Mouse (Mus musculus) neural tube, embryonic 14.5 days (tissue): ENCODE data around the gene Dync1i2. TPM values are rescaled to one million over a fixed set of nuclear protein-coding genes. Genes with fewer than 3 reads are reported as not detected.
A peak's percentile ranks its signal among the peaks of the same experiment; 100 is the strongest.

Source experiments
- ATAC-seq: fragments of 200-750 bp; cut with Nextera tagmentation; 2 replicates; pipeline ENCODE4 v1.8.0; 2017; ENCODE audit warnings: low read depth, mild to moderate bottlenecking, moderate TSS enrichment, moderate library complexity
- H3K27ac ChIP-seq: fragments of 300-500 bp; sonication (generic); 2 replicates; pipeline ENCODE4 v1.5.1; 2014; ENCODE audit warnings: low read depth, mild to moderate bottlenecking, control low read depth, low read length, moderate library complexity, mixed read lengths
- H3K27me3 ChIP-seq: fragments of 300-500 bp; sonication (generic); 2 replicates; pipeline ENCODE4 v1.6.1; 2014; ENCODE audit warnings: low read length; ENCODE audit not compliant: control insufficient read depth, insufficient read depth
- H3K36me3 ChIP-seq: fragments of 300-500 bp; sonication (generic); 2 replicates; pipeline ENCODE4 v1.6.1; 2014; ENCODE audit warnings: low read length, mixed read lengths; ENCODE audit not compliant: control insufficient read depth, insufficient read depth
- H3K4me1 ChIP-seq: fragments of 300-500 bp; sonication (generic); 2 replicates; pipeline ENCODE4 v1.6.1; 2014; ENCODE audit warnings: low read length; ENCODE audit not compliant: control insufficient read depth, insufficient read depth
- H3K4me2 ChIP-seq: fragments of 300-500 bp; sonication (generic); 2 replicates; pipeline ENCODE4 v1.6.1; 2014; ENCODE audit warnings: mild to moderate bottlenecking, low read depth, low read length, control low read depth
- H3K4me3 ChIP-seq: fragments of 300-500 bp; sonication (generic); 2 replicates; pipeline ENCODE4 v1.5.1; 2014; ENCODE audit warnings: low read depth, low read length, control low read depth, mixed read lengths
- H3K9ac ChIP-seq: fragments of 300-500 bp; sonication (generic); replicated peaks from 2 replicates; pipeline ENCODE4 v1.6.1; 2014; ENCODE audit warnings: low read depth, mild to moderate bottlenecking, control low read depth, low read length, mixed read lengths
- H3K9me3 ChIP-seq: fragments of 300-500 bp; sonication (generic); 2 replicates; pipeline ENCODE4 v1.6.1; 2016; ENCODE audit warnings: low read length; ENCODE audit not compliant: control insufficient read depth
- WGBS: fragments of 180-500 bp; shearing (Covaris S2); extraction: QIAGEN DNeasy Blood & Tissue Kit; methylation state at CpG from one replicate; pipeline ENCODE4 v1.1.7; 2014; 5-methylcytosine and 5-hydroxymethylcytosine counted together
- polyA plus RNA-seq: library from polyadenylated mRNA; unstranded; fragments of >200 nt; fragmentation: Nextera tagmentation; extraction: Ambion mirVana; gene quantifications from 2 replicates; pipeline ENCODE4 v1.2.1, GENCODE M21; 2014

Dync1i2 gene
- polyA plus RNA-seq, 1 experiment from 2014 or later, result 229 TPM

DNA sequence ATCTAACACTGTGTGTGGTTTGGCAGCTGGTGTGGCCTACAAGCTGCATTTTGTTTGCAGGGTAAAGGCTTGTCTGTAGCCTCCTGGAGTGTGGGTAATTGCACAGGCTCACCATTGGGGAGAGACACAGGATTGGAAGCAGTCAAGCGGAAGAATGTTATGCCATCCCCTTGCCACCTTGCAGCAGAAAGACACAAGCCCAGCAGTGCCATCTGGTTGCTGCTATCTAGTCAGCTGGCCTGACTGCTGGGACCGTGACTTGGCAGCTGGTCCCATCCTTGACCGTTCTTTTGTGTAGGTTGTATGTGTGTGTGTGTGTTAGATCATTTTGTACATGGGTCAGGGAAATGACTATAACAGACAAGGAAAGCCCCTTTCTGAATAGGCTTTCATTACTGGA, 33.9 kb downstream of the Dync1i2 start:
- H3K27ac ChIP-seq, result peak overlapping the region; percentile 60
- H3K4me1 ChIP-seq, result peaks cover 14% of the 10 kb centered on the region; the same call in 1 of the 2 replicates
- H3K4me3 ChIP-seq, result no peak overlapping the region
- no peaks in the 10 kb centered on the region for H3K27me3 ChIP-seq
- no peak overlapping the region for H3K9ac ChIP-seq
- peaks cover 36% of the 10 kb centered on the region for H3K36me3 ChIP-seq
- ATAC-seq, result peak; percentile 92
- no peak overlapping the region for H3K4me2 ChIP-seq
- 29% methylated on average over 3 of the region's 3 CpGs for WGBS
- no peaks in the 10 kb centered on the region for H3K9me3 ChIP-seq

DNA sequence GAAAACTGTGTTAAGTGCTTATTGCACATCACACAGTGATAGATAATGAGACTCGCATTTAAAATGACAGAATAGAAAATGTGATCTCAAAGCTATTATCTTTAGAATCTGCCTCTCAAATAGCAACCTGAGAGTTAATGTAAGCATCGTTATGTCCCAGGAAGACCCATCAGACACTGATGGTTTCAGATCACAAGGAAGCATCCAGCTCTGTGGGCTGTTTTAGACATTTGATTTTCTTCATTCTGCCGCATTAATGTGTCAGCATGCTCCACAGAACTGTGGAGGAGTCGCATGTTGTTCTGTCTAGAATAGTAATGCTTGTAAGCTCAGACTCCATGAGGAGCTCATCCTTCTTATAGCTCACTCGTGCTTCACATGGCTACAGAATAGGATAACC, 34.6 kb downstream of the Dync1i2 start:
- Histone ChIP-seq H3K4me2 (no peak overlapping the region), H3K9ac (no peak overlapping the region), H3K4me1 (peaks cover 14% of the 10 kb centered on the region; the same call in 1 of the 2 replicates), H3K36me3 (peaks cover 38% of the 10 kb centered on the region), H3K27me3 (no peaks in the 10 kb centered on the region), H3K9me3 (no peaks in the 10 kb centered on the region), H3K27ac (peak overlapping the region; percentile 35; the same call in 1 of the 2 replicates), H3K4me3 (no peak overlapping the region)
- ATAC-seq, result no peak
- 67% methylated on average over 5 of the region's 5 CpGs for WGBS

DNA sequence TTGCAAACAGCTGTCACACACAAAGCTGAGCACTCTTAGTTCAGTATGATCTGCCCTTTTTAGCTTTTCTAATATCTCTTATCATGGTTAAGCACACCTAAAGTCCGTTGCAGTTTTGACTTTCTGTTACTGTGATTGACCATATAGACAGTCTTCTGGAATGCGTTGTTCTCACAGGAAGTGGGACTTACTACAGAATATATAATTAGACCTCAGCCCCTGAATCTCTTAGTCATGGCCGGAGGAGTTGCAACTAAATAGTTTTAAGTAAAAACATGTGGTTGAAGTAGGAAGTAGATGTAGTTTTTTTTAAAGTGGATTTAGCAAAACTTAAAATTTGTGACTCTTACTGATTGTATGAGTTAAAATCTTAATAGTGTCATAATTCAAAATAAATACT, 36.6 kb downstream of the Dync1i2 start:
- H3K4me1 ChIP-seq, result peaks cover 14% of the 10 kb centered on the region; the same call in 1 of the 2 replicates
- no peak overlapping the region for H3K4me3 ChIP-seq
- H3K27ac ChIP-seq, result no peak overlapping the region
- no peak overlapping the region for H3K4me2 ChIP-seq
- H3K9ac ChIP-seq, result no peak overlapping the region
- peaks cover 57% of the 10 kb centered on the region for H3K36me3 ChIP-seq
- no peaks in the 10 kb centered on the region for H3K9me3 ChIP-seq
- 91% methylated on average over 3 of the region's 3 CpGs for WGBS
- H3K27me3 ChIP-seq, result no peaks in the 10 kb centered on the region
- ATAC-seq, result no peak

DNA sequence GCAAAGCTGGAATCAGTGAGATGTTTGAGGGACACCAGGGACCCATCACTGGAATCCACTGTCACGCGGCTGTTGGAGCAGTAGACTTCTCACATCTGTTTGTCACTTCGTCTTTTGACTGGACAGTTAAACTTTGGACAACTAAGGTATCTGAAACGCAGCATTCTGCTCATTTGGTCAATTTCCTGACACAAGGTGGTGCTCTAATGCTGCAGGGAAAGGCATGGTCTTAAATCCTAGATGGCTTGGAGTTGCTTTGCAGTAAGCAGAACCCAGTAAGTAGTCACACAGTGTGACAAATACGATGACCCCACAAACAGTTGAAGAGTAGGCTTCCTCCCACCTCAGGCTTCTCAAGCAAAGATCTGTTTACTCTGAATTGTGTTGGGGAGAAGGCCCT, 39.3 kb downstream of the Dync1i2 start:
- H3K4me2 ChIP-seq, result no peak overlapping the region
- peaks cover 72% of the 10 kb centered on the region for H3K36me3 ChIP-seq
- WGBS, result 77% methylated on average over 5 of the region's 5 CpGs
- H3K9ac ChIP-seq, result no peak overlapping the region
- no peaks in the 10 kb centered on the region for H3K9me3 ChIP-seq
- no peak overlapping the region for H3K4me3 ChIP-seq
- H3K27me3 ChIP-seq, result no peaks in the 10 kb centered on the region
- H3K4me1 ChIP-seq, result 0 out of 2 replicates have a peak, but pooled peaks cover 4% of the 10 kb centered on the region
- no peak overlapping the region for H3K27ac ChIP-seq
- no peak for ATAC-seq

DNA sequence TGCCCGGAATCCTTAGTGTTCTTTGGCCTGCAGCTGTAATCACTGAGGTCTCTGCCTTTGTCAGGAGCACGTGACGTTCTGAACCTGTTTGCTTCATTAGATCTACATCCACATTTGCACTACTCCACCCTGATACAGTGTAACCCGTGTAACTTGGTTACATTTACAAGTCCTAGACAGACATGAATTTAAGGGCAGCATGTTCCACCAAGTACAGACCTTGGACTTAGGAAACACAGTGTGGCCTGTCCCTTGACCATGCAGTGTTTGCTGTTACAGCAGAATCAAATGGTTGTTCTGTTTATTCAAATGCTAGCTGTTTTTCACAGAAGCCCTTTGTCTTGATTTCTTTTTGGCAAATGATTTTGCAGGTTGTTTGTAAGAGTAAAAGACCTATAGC, 43.3 kb downstream of the Dync1i2 start:
- no peaks in the 10 kb centered on the region for H3K9me3 ChIP-seq
- H3K4me3 ChIP-seq, result no peak overlapping the region
- no peaks in the 10 kb centered on the region for H3K4me1 ChIP-seq
- WGBS, result 91% methylated on average over 4 of the region's 4 CpGs
- H3K4me2 ChIP-seq, result no peak overlapping the region
- no peaks in the 10 kb centered on the region for H3K27me3 ChIP-seq
- H3K36me3 ChIP-seq, result peaks cover 62% of the 10 kb centered on the region
- no peak for ATAC-seq
- H3K9ac ChIP-seq, result no peak overlapping the region
- no peak overlapping the region for H3K27ac ChIP-seq

DNA sequence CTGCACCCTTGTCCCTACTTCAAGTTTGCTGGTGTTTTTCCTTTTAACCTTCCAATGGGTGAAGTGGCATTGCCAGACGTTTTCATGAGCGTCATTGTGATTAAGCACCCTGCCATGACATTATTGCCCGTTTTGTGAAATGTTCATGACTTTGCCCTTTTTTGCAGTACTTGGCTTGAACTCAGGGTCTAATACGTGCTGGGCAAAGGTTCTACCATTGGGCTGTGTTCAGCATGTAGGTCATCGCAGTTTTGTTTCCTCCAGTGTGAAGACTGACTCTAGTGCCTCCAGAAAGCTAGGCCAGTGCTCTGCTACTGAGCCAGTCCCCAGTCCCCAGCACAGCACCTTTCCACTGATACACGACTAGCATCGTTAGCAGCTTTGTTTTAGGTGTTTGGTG, 45.1 kb downstream of the Dync1i2 start:
- ATAC-seq, result no peak
- Histone ChIP-seq H3K27me3 (no peaks in the 10 kb centered on the region), H3K4me1 (no peaks in the 10 kb centered on the region), H3K9me3 (no peaks in the 10 kb centered on the region), H3K4me3 (no peak overlapping the region), H3K27ac (no peak overlapping the region), H3K9ac (no peak overlapping the region), H3K36me3 (peaks cover 53% of the 10 kb centered on the region), H3K4me2 (no peak overlapping the region)
- 88% methylated on average over 7 of the region's 7 CpGs for WGBS

DNA sequence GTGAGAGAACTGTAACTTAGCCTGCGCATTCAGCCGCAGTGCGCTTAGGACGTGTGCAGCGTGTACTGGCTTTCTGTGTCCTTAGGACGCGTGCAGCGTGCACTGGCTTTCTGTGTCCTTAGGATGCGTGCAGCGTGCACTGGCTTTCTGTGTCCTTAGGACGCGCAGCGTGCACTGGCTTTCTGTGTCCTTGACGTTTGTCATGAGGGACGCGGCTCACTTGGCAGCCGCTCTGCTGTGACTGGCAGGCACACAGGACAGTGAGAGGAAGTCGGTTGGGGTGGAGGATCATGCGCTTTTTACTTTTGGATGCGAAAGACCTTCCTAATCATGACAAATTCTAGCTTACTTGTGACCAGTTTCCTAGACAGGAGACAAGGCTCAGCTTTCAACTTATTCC, 53.1 kb downstream of the Dync1i2 start:
- Histone ChIP-seq H3K4me2 (no peak overlapping the region), H3K9me3 (no peaks in the 10 kb centered on the region), H3K27me3 (no peaks in the 10 kb centered on the region), H3K4me3 (no peak overlapping the region), H3K27ac (no peak overlapping the region), H3K36me3 (peaks cover 27% of the 10 kb centered on the region), H3K4me1 (no peaks in the 10 kb centered on the region), H3K9ac (no peak overlapping the region)
- 94% methylated on average over 20 of the region's 20 CpGs for WGBS
- no peak for ATAC-seq

DNA sequence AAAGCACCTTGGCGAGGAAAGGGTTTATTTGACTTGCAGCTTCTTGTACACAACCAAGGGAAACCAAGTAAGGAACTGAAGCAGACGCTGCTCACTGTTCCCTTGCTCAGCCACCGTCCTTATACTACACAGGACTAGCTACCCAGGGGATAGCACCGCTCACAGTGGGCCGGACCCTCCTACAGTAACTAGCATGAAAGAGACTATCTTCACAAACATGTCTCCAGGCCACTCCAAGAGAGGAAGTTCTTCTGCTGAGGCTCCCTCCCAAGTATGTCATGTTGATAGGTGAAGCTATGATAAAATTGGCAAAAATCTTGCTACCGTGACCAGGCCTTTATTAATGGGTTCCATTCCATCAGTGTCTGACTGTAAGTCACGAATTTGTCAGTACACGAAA, 57.2 kb downstream of the Dync1i2 start:
- H3K9me3 ChIP-seq, result no peaks in the 10 kb centered on the region
- H3K9ac ChIP-seq, result no peak overlapping the region
- H3K27ac ChIP-seq, result no peak overlapping the region
- H3K4me1 ChIP-seq, result no peaks in the 10 kb centered on the region
- no peak overlapping the region for H3K4me2 ChIP-seq
- no peak overlapping the region for H3K4me3 ChIP-seq
- WGBS, result 95% methylated on average over 8 of the region's 8 CpGs
- peaks cover 13% of the 10 kb centered on the region; the same call in 1 of the 2 replicates for H3K36me3 ChIP-seq
- ATAC-seq, result no peak
- no peaks in the 10 kb centered on the region for H3K27me3 ChIP-seq

DNA sequence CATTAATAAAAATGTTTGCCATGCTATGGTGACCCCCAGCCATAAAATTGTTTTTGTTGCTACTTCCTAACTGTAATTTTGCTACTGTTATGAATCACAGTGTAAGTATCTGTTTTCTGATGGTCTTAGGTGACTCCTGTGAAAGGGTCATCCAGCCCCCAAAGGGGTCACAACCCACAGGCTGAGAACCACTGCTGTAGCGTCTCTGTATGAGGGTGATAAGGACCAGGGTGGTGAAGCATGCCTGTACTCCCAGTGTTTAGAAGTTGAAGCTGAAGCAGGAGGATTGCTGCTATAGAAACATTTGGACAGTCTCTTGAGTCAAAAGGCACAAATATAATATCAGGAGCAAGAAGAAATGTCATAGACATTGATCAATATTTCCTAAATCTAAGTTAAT, 57.8 kb downstream of the Dync1i2 start:
- ATAC-seq, result no peak
- Histone ChIP-seq H3K36me3 (peaks cover 11% of the 10 kb centered on the region; the same call in 1 of the 2 replicates), H3K27me3 (no peaks in the 10 kb centered on the region), H3K4me2 (no peak overlapping the region), H3K27ac (no peak overlapping the region), H3K4me3 (no peak overlapping the region), H3K9me3 (no peaks in the 10 kb centered on the region), H3K9ac (no peak overlapping the region), H3K4me1 (no peaks in the 10 kb centered on the region)
- 79% methylated on average over 1 of the region's 1 CpGs for WGBS
